Mouse (Mus musculus) liver, postnatal 0 days (tissue): ENCODE data around the gene Sod2.

ENCODE experiments used
- CTCF ChIP-seq: sonication (generic); IDR thresholded peaks from 2 replicates; pipeline ENCODE4 v1.5.1; 2016; ENCODE audit warnings: antibody characterized with exemption, low read depth
- EP300 ChIP-seq: IDR thresholded peaks from 2 replicates; pipeline ENCODE4 v1.6.1; 2016; ENCODE audit warnings: antibody characterized with exemption, low read depth, mild to moderate bottlenecking

GRCm38 (mm10) chr17:12990567-12991145 lies 16.0 kb upstream of the Sod2 start:
- TF ChIP-seq CTCF: no peak
- TF ChIP-seq EP300: no peak
